Mouse (Mus musculus): ENCODE measurements around the gene Prox2.

GRCm38 (mm10) chr12:85094010-85094409 lies 16.5 kb downstream of the Prox2 start:
- TF ChIP-seq POLR2A (IDR thresholded peaks at IDR 0.05; ENCODE audit: borderline replicate concordance, insufficient read depth, low read length) (no peak), CTCF (IDR thresholded peaks at IDR 0.05; ENCODE audit: borderline replicate concordance, insufficient read depth, low read depth, low read length) (no peak)

All from cerebellum, adult 2 months (tissue).